Mouse (Mus musculus) erythroid progenitor cell, adult 5-6 weeks (primary cell): Measurements from ENCODE around the gene Cdc42ep1. TPM values are rescaled to one million over a fixed set of nuclear protein-coding genes. Genes with fewer than 3 reads are reported as not detected.
"Not testable (repeated sequence)": the region's sequence is repeated elsewhere in the genome, so short reads cannot be mapped to it uniquely, and the experiment has no call there.

Experiments
- ATAC-seq: replicated peaks from 2 replicates; pipeline ENCODE4 v1.8.0; 2016; ENCODE audit warnings: moderate number of reproducible peaks, mild to moderate bottlenecking, moderate TSS enrichment, inconsistent platforms; ENCODE audit not compliant: poor library complexity, low FRiP score, severe bottlenecking
- total RNA-seq, 2 experiments: library from RNA; stranded (forward) in 1 of 2; stranded (reverse) in 1 of 2; fragments of 150-400 nt in 1 of 2; fragments of 186-747, 209-891 nt in 1 of 2; gene quantifications; 2 replicates each; pipeline versions ENCODE4 v1.2.3 to v1.2.4; 2015 to 2017; ENCODE audit warnings: low replicate concordance in 2 of 2

Cdc42ep1 gene
- total RNA-seq, 2 experiments from 2014 or later: not detected

DNA sequence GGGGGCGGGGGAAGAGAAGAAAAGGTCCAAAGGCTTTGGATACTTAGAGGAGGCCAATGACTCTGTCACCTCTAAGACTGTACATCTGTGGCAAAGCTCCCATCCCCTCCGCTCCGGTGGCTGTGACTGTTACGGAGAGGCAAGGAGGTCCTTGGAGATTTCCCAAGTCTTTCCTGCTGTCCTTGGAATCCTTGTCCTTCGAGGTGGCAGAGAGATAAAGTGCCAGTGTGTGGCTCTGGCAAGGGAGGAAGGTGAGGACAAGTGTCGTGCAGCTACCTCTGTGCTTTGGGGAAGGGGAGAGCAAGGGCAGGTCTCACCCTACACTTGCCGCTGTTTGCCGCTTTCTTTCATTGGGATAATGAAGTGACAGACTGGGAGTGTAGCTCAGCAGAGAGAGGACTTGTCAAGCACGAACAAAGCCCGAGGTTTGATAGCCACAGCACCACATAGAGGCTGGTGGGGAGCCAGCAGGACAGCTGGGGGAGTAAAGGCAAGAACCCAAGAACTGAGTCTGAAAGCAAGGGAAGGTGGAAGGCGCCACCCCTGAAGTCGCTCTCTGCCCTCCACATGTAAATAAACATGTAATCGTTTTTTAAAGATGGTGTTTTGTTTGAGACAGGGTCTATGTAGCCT lies 31.5 kb downstream of the Cdc42ep1 start:
- no peak for ATAC-seq

DNA sequence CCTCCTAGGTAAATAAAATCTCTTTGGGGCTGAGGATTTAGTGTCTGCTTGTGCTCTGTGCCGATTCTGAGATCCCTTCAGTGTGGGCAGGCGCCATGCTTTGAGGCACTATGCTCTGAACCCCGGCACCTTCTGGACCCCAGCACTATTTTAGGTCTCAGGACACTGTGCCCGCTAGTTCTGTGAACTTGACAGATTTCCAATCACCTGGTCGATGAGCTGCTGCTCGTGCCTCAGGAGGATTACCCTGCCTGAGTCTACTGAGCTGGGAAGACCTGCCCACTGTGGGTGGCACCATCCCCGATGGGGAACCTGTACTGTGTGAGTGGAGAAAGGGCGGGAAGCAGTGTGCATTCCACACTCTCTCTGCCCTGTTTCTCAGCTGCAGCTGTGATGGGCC lies 32.6 kb downstream of the Cdc42ep1 start:
- no peak for ATAC-seq

DNA sequence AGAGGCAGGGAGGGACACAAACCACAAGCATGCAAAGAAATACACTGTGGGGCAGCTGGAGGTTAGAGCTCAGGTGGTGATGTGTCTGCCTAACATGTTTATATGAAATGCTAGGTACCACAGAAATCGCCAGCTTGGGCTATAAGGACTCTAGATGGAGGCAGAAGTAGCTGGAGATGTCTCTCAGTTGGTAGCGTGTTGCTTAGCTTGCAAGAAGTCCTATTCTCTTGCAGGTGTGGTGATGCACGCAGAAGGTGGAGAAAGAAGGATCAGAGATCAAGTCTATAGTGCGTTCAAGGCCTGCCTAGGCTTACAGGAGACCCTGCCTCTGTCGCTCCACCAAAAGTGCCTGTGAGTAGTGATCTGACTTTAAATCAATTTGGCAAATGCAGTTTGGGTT lies 33.1 kb downstream of the Cdc42ep1 start:
- no peak for ATAC-seq

DNA sequence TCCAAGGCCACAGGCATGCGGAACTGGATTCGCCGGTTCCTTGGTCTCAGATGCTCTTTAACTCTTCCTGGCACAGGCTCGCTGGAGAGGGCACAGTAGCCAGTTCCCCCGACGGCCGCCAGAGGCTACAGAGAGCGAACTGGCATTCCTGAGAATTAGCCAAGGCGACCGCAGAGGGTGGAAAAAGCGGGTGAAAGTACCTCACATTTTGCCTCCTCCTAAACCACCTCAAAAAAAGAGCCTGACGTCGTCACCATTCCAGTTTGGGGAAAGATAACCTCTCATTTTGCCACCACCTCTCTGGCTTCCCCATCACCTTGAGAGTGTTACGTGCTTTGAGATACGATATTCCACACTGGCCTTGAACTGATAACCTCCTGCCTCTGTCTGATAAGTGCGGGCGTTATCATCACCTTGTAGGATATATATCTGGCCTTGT lies 33.9 kb downstream of the Cdc42ep1 start:
- ATAC-seq: peak; percentile 80

DNA sequence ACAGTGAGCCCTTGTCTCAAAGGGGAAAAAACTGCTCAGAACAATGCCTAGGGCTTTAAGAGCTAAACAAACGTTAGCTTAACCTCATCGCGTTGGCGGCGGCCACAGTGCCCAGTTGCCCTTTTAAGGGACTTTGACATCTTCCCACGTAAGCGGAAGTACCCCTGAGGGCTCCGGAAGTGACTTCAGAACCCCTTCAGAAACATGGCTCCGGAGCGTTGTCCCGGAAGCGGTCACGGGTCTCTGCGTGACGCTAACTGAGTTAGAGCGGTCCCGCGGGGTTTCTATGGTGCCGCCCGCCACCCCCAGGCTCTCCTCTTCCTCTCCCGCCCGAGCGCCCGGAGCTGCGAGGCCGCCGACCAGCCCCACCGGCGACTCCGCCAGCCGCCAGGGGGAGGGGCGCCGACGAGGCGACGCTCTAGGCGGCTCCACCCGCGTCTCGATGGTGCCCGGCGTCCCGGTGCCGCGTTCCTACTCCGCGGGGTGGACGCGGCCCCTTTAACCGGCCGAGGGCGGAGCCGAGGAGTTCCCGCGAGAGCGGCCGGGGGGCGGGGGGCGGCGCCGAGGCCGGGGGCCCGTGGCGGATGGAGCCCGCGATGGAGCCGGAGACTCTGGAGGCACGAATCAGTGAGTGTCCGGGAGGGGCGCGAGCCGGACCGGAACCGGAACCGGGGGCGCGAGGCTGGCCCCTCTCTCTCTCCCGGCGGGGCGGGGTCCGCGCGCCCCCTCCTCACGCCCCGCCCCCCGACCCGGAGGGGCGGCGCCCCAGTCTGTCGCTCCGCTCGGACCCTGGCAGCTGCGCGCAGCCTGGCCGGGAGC lies 34.8 kb downstream of the Cdc42ep1 start, which contains the start of gene Gga1:
Gene Gga1 (plus strand): TSS at position 200 of the 819 bp plus-strand sequence.
- peak; percentile 74 for ATAC-seq

DNA sequence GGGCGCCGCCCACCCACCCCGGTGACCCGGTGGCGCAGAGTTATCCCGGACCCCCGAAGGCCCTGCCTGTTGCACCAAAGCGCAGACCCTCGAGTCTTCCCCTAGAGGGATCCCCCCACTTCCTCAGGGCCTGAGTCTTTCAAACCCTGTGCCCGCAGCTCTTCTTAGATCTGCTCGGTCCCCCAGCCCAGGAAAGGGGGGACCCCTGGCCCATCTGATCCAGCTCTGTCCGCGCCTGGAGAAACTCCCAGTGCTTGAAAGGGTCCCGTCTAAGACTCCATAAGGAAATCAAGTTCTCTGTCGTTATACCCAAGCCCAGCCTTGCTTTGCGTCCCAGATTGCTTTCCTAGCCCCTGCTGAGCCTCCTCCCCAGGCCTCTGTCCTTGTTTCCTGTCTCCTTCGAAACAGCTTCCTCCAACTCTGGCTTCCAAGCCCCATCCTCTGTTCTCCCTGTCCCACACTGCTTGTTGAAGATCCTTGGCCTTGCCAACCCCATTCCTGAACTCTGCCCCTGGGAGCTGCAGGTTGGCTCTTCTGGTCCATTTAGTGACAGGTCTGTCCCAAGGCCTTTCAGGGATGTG lies 35.5 kb downstream of the Cdc42ep1 start:
- ATAC-seq: no peak

DNA sequence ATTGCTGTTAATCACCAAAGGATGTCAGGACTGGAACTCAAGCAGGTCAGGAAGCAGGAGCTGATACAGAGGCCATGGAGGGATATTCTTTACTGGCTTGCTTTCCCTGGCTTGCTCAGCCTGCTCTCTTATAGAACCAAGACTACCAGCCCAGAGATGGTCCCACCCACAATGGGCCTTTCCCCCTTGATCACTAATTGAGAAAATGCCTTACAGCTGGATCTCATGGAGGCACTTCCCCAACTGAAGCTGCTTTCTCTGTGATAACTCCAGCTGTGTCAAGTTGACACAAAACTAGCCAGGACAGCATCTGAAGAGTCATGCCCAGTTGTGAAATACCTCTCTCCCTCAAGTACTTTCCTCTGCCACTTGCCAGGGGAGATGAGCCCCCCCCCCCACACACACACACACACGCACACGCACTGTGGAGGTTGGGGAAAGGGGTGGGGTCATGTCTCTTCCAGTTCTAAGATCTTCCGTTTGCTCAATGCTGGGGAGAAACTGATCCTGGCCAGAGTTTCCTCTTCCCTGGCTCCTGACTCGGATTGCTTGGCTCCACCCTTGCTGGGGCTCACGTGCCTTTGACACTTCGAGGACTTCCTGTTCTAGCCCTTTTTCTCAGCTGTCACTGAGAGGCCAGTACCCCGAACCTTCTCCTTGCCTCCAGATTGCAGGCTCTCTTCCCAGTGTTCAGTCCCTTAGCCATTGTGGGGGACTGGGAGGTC lies 36.5 kb downstream of the Cdc42ep1 start:
- ATAC-seq: not testable (repeated sequence)

DNA sequence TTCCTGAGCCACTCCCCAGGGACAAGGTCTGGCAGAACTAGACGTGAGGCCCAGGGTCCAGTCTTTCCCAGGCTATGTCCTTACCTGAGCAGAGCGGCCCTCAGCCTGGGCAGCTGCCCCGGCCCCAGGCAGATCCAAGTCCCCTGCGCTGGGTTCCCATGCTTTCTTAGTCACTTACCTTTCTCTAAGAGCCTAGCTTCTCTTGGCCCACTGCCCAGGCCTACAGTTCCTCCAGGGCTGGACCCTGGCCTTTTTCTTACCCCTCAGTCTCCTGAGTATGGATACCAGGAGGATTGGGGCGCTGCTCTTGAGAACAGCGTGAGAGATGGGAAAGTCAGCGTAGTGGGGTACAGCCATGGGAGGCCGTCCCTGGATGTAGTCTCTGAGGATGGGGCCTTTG lies 38.0 kb downstream of the Cdc42ep1 start:
- no peak for ATAC-seq

DNA sequence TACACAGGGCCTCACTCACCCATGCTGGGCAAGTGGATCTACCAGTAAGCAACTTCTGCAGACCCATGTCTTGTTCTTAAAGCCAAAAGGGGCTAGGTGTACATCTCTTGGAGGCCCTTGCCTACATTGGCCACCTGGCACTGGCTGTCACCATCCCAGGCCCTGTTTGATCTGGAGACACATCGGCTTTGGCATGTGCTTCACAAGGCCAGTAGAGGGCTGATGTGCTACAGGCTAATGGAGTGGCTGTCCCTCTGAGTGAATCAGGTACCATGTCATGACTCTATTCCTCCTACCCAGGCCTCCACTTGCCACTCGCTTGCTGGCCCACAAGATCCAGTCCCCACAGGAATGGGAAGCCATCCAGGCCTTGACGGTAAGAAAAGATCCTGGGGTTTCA lies 39.4 kb downstream of the Cdc42ep1 start:
- no peak for ATAC-seq

DNA sequence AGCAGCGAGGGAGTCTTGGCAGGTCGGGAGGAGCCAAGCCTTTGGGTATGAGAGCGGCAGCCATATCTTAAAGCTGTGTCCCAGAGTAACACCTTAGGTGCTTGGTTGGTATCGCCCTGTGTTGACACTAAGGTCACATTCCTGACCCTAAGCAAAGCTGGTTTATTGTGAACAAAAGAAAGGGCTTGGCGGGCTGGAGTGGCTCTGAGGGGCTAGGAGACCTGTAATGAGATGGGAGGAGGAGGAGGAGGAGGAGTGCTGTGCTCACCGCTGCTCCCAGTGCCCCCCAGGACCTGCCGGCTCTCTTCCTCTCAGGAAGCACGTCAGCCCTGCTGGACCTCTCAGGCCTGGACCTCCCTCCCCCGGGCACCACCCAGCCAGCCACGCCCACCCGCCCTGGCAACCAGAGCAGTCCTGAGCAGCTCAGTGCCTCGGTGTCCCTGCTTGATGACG lies 47.0 kb downstream of the Cdc42ep1 start:
- no peak; the same call in 1 of the 2 replicates for ATAC-seq

DNA sequence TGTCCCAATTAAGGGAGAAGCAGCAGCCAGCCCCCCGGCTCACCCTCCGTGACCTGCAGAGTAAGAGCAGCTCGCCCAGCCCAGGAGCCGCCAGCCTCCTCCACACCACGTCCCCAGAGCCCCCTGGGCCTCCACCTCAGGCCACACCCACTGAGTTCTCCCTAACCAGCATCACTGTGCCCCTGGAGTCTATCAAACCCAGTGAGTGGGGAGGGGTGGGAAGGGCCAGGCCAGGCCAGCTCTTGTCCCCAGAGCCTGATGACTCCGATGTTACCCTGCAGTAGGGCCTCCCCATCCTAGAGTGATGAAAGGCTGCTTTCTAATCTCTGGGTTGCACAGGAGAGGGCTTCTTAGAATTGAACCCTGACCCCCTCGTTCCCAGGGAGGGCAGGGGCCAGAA lies 50.0 kb downstream of the Cdc42ep1 start:
- ATAC-seq: no peak

DNA sequence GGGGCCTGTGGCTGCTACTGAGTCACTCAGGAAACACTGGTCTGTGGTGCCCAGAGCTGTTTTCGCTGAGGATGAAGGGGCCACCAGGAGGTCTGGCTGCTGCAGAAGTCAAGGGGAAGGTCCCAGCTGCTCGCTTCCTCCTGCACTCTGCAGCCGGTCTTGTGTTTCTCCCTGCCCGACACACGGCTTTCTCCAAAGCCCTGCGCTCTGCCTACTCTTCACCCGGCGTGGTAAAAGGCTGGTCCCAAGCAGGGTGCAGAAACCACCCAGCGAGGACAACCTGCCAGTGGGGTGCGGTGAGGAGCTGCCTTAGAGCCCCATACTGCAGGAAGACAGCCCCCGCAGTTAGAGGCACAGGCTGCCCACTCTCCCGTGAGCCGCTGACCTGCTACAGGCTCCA lies 52.3 kb downstream of the Cdc42ep1 start:
- no peak for ATAC-seq

DNA sequence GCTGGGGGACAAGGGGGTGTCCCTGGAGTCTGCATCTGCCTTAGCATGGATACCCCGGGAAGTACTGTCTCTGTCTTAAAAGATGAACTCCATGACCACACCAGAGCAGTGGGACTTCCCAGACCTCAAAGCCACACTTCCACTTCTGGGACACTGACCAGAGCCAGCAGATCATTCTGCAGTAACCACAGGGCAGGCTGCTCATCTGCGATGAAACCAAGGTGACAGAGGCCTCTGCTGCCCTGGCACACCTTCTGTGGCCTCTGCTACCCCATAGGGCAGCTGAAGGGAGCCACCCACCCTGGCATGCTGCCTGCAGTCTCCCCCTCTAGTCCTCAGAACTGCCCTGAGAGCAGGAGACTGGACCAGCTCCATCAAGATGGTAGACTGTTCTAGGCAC lies 53.3 kb downstream of the Cdc42ep1 start:
- ATAC-seq: no peak

DNA sequence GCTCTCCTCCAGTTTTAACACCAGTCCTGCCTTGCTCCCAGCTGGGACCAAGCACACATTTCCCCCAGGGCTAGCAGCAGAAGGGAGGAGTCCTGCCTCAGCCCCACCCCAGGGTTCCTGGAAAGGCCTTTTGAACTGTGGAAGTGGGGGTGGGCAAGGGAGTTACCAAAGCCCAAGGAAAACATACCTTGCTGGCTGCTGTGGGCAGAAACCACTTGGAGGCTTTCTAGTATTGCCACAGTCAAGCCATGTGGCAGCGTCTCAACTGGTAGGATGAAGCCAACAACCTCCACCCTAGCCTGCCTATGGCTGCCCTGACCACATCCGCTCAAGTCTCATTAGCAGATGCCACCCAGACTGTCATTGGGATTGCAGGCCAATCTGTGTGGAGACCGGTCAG lies 53.7 kb downstream of the Cdc42ep1 start:
- ATAC-seq: no peak

DNA sequence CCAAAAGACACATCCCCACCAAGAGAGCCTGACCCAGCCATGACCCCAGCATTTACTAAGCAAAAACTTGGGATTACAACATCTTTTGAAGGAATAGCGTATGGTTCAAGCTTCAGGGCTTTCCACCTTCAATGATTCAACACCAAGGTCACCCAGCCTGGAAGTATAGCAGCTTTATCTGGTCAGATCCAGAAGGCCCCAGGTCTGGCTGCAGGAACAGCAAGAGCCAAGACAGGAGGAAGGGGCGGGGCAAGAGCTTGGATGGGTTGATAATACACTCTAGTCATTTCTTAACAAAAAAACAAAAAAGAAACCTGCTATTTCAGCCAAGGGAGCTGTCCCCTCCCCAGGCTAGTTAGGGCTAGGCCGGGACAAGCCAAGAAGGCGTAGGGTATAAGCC lies 55.1 kb downstream of the Cdc42ep1 start:
- ATAC-seq: 0 out of 2 replicates have a peak, but pooled peaks have one; percentile 37

DNA sequence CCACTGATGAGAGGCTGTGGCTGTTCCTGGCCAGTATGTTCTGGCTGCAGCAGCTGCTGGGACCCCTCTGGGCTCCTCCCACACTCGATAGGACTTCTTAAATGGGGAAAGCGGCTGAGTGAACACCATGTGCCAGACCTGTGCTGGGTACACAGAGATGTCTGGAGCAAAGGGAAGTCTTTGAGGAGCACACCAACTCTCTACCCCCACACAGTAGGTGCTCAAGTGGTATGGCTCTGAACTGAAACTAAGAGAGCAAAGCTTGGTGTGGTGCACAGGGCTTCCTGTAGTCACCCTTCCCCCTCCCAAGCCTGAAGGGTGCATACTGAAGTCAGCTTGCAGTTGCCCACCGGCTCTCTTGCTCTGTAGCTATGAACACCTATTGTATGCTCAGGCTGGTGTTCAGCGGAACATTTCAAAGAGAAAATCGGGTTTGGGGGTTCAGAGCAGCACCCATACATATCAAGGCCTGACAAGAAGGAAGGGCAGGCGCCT lies 56.1 kb downstream of the Cdc42ep1 start:
- ATAC-seq: no peak

DNA sequence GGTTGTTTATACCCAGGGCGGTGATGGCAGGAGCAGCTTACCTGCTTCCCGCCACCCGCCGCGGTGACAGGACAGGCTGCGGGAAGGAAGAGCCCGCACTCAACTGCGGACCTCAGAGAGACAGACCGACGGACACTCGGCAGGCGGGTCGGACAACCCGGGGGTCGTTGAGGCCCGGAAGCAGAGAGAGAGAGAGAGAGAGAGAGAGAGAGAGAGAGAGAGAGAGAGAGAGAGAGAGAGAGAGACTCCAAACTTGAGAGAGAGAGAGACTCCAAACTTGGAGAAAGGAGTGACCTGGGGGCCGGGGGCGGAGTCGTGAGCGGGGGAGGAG lies 57.0 kb downstream of the Cdc42ep1 start, which contains the start of gene Gm49510:
Gene Gm49510 (plus strand): TSS at position 259 of the 331 bp plus-strand sequence.
- peak; percentile 15; the same call in 1 of the 2 replicates for ATAC-seq

DNA sequence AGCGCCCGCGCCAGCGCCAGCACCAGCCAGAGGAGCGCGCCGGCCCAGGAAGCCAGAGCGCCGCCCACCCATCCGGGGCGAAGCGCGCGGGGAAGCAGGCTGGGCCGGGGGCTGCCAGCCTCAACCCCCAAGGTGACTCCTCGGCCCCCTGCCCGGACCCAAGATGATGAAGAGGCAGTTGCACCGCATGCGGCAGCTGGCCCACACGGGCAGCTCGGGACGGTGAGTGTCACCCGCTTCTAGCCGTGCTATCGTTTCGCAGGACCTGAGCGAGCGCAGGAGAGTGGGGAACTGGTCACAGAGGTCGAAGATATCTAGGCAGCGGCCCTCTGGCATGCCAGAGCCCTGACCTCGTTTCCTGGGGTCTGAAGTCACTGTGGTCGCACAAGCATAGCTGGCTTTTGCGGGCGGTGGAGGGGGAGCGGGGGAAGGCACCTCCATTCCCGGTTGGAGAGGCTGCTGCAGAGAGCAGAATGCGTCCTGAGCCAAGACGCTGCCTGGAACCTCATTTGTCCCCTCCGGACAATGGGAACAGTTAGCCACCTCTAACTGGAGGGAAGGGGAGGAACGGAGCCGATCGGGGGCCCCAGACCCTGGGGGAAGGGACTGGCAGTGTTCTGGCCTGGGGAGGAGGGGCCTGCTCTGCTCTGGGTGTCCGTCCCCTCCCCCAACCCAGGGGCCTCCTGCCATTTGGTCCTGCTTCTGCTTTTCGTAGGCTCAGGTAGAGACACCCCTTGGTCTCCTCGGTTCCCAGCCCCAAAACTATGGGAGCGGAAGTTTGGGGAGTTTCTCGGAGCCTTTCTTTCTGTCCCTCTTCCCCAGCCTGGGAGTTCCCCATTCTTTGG lies 57.5 kb downstream of the Cdc42ep1 start, which contains the start of gene Sh3bp1:
Gene Sh3bp1 (plus strand): TSS at position 29 of the 845 bp plus-strand sequence.
- peak; percentile 41; the same call in 1 of the 2 replicates for ATAC-seq
